Mouse (Mus musculus) midbrain, embryonic 15.5 days (tissue): ENCODE data around the gene Med12l. TPM values are rescaled to one million over a fixed set of nuclear protein-coding genes. Genes with fewer than 3 reads are reported as not detected.
A peak's percentile ranks its signal among the peaks of the same experiment; 100 is the strongest.

Experiments used
- ATAC-seq: fragments of 200-750 bp; cut with Nextera tagmentation; replicated peaks from 2 replicates; pipeline ENCODE4 v1.8.0; 2017; ENCODE audit warnings: moderate TSS enrichment
- H3K27ac ChIP-seq: fragments of 300-500 bp; sonication (generic); 2 replicates; pipeline ENCODE4 v1.5.1; 2015; ENCODE audit warnings: mild to moderate bottlenecking, inconsistent platforms
- H3K27me3 ChIP-seq: fragments of 300-500 bp; sonication (generic); replicated peaks from 2 replicates; pipeline ENCODE4 v1.6.1; 2015; ENCODE audit warnings: inconsistent platforms
- H3K36me3 ChIP-seq: fragments of 300-500 bp; sonication (generic); replicated peaks from 2 replicates; pipeline ENCODE4 v1.6.1; 2015; ENCODE audit warnings: inconsistent platforms
- H3K4me1 ChIP-seq: fragments of 300-500 bp; sonication (generic); 2 replicates; pipeline ENCODE4 v1.6.1; 2015; ENCODE audit warnings: inconsistent platforms
- H3K4me2 ChIP-seq: fragments of 300-500 bp; sonication (generic); 2 replicates; pipeline ENCODE4 v1.6.1; 2015; ENCODE audit warnings: inconsistent platforms, mild to moderate bottlenecking, moderate library complexity
- H3K4me3 ChIP-seq: fragments of 300-500 bp; sonication (generic); 2 replicates; pipeline ENCODE4 v1.5.1; 2015; ENCODE audit warnings: mild to moderate bottlenecking, inconsistent platforms
- H3K9ac ChIP-seq: fragments of 300-500 bp; sonication (generic); 2 replicates; pipeline ENCODE4 v1.6.1; 2015; ENCODE audit warnings: mild to moderate bottlenecking, inconsistent platforms
- H3K9me3 ChIP-seq: fragments of 300-500 bp; sonication (generic); 2 replicates; pipeline ENCODE4 v1.6.1; 2016; ENCODE audit warnings: inconsistent platforms
- WGBS: fragments of 180-500 bp; shearing (Covaris S2); methylation state at CpG from one replicate; pipeline ENCODE4 v1.1.7; 2015; ENCODE audit warnings: mixed read lengths; 5-methylcytosine and 5-hydroxymethylcytosine counted together
- polyA plus RNA-seq: library from polyadenylated mRNA; unstranded; fragments of >200 nt; fragmentation: Nextera tagmentation; extraction: Ambion mirVana; gene quantifications from 2 replicates; pipeline ENCODE4 v1.2.1, GENCODE M21; 2015

Med12l gene
- polyA plus RNA-seq, 1 experiment from 2014 or later, result 4.5 TPM

GRCm38 (mm10) chr3:59187336-59187735 is 181.7 kb downstream of the Med12l start:
- no peaks in the 10 kb centered on the region for H3K27me3 ChIP-seq
- WGBS, result 89% methylated on average over 4 of the region's 4 CpGs
- no peak for ATAC-seq
- no peak overlapping the region for H3K27ac ChIP-seq
- no peaks in the 10 kb centered on the region for H3K36me3 ChIP-seq
- no peaks in the 10 kb centered on the region for H3K9me3 ChIP-seq
- no peak overlapping the region for H3K9ac ChIP-seq
- no peak overlapping the region for H3K4me3 ChIP-seq
- no peaks in the 10 kb centered on the region for H3K4me1 ChIP-seq
- H3K4me2 ChIP-seq, result no peak overlapping the region

- H3K4me2 ChIP-seq, result no peak overlapping the region
- no peaks in the 10 kb centered on the region for H3K4me1 ChIP-seq
- no peaks in the 10 kb centered on the region for H3K27me3 ChIP-seq
- ATAC-seq, result no peak
- H3K36me3 ChIP-seq, result no peaks in the 10 kb centered on the region
- no peak overlapping the region for H3K4me3 ChIP-seq
- H3K9ac ChIP-seq, result no peak overlapping the region
- 96% methylated on average over 6 of the region's 6 CpGs for WGBS
- no peak overlapping the region for H3K27ac ChIP-seq
- no peaks in the 10 kb centered on the region for H3K9me3 ChIP-seq
These were observed 186.0 kb downstream of the Med12l start for GRCm38 (mm10) chr3:59191674-59192073.

GRCm38 (mm10) chr3:59194099-59194498 is 188.5 kb downstream of the Med12l start:
- H3K27ac ChIP-seq, result no peak overlapping the region
- no peak overlapping the region for H3K4me3 ChIP-seq
- no peaks in the 10 kb centered on the region for H3K9me3 ChIP-seq
- no peaks in the 10 kb centered on the region for H3K27me3 ChIP-seq
- H3K4me2 ChIP-seq, result no peak overlapping the region
- H3K36me3 ChIP-seq, result no peaks in the 10 kb centered on the region
- 89% methylated on average over 7 of the region's 7 CpGs for WGBS
- no peak for ATAC-seq
- H3K4me1 ChIP-seq, result no peaks in the 10 kb centered on the region
- H3K9ac ChIP-seq, result no peak overlapping the region

GRCm38 (mm10) chr3:59194938-59195337 is 189.3 kb downstream of the Med12l start, which contains the start of gene Gpr87:
Gpr87 (minus strand) TSS chr3:59195104.
- H3K9me3 ChIP-seq, result no peaks in the 10 kb centered on the region
- no peak within 1 kb of the TSS for H3K4me3 ChIP-seq
- no peak within 1 kb of the TSS for H3K27ac ChIP-seq
- WGBS, result 91% methylated on average over 7 of the region's 7 CpGs
- no peak for ATAC-seq
- no peak within 1 kb of the TSS for H3K4me2 ChIP-seq
- H3K36me3 ChIP-seq, result no peaks in the 10 kb centered on the region
- H3K4me1 ChIP-seq, result no peaks in the 10 kb centered on the region
- no peak within 1 kb of the TSS for H3K9ac ChIP-seq
- no peaks in the 10 kb centered on the region for H3K27me3 ChIP-seq

GRCm38 (mm10) chr3:59197329-59197948 is 191.8 kb downstream of the Med12l start:
- H3K9me3 ChIP-seq, result no peaks in the 10 kb centered on the region
- no peaks in the 10 kb centered on the region for H3K27me3 ChIP-seq
- H3K36me3 ChIP-seq, result no peaks in the 10 kb centered on the region
- H3K4me1 ChIP-seq, result no peaks in the 10 kb centered on the region
- WGBS, result 82% methylated on average over 4 of the region's 4 CpGs
- H3K4me2 ChIP-seq, result no peak overlapping the region
- ATAC-seq, result no peak
- H3K27ac ChIP-seq, result no peak overlapping the region
- no peak overlapping the region for H3K4me3 ChIP-seq
- no peak overlapping the region for H3K9ac ChIP-seq

- Histone ChIP-seq H3K27ac (no peak overlapping the region), H3K4me2 (no peak overlapping the region), H3K27me3 (no peaks in the 10 kb centered on the region), H3K4me1 (no peaks in the 10 kb centered on the region; the same call in 1 of the 2 replicates), H3K36me3 (no peaks in the 10 kb centered on the region), H3K9ac (no peak overlapping the region), H3K9me3 (no peaks in the 10 kb centered on the region), H3K4me3 (no peak overlapping the region)
- no peak for ATAC-seq
- WGBS, result 83% methylated on average over 8 of the region's 8 CpGs
These were observed 198.3 kb downstream of the Med12l start for GRCm38 (mm10) chr3:59203802-59204520.

- 87% methylated on average over 11 of the region's 11 CpGs for WGBS
- no peaks in the 10 kb centered on the region; the same call in 1 of the 2 replicates for H3K4me1 ChIP-seq
- H3K9me3 ChIP-seq, result no peaks in the 10 kb centered on the region
- no peak overlapping the region for H3K9ac ChIP-seq
- no peak overlapping the region for H3K27ac ChIP-seq
- H3K27me3 ChIP-seq, result no peaks in the 10 kb centered on the region
- no peaks in the 10 kb centered on the region for H3K36me3 ChIP-seq
- no peak overlapping the region for H3K4me3 ChIP-seq
- no peak overlapping the region for H3K4me2 ChIP-seq
- ATAC-seq, result no peak
These were observed 199.3 kb downstream of the Med12l start for GRCm38 (mm10) chr3:59204719-59205503.

GRCm38 (mm10) chr3:59205941-59206340 is 200.3 kb downstream of the Med12l start:
- no peak for ATAC-seq
- Histone ChIP-seq H3K4me2 (no peak overlapping the region), H3K36me3 (no peaks in the 10 kb centered on the region), H3K9me3 (no peaks in the 10 kb centered on the region), H3K27me3 (no peaks in the 10 kb centered on the region), H3K9ac (no peak overlapping the region), H3K4me1 (no peaks in the 10 kb centered on the region; the same call in 1 of the 2 replicates), H3K27ac (no peak overlapping the region), H3K4me3 (no peak overlapping the region)
- 83% methylated on average over 4 of the region's 4 CpGs for WGBS

- Histone ChIP-seq H3K4me3 (no peak overlapping the region), H3K9me3 (no peaks in the 10 kb centered on the region), H3K27ac (no peak overlapping the region), H3K36me3 (no peaks in the 10 kb centered on the region), H3K4me1 (no peaks in the 10 kb centered on the region; the same call in 1 of the 2 replicates), H3K27me3 (no peaks in the 10 kb centered on the region), H3K9ac (no peak overlapping the region), H3K4me2 (no peak overlapping the region)
- WGBS, result 68% methylated on average over 4 of the region's 4 CpGs
- ATAC-seq, result peak; percentile 81
These were observed 203.3 kb downstream of the Med12l start for GRCm38 (mm10) chr3:59208650-59209548.

- no peaks in the 10 kb centered on the region; the same call in 1 of the 2 replicates for H3K4me1 ChIP-seq
- H3K4me2 ChIP-seq, result no peak overlapping the region
- H3K9me3 ChIP-seq, result no peaks in the 10 kb centered on the region
- H3K4me3 ChIP-seq, result no peak overlapping the region
- H3K36me3 ChIP-seq, result no peaks in the 10 kb centered on the region
- H3K27me3 ChIP-seq, result no peaks in the 10 kb centered on the region
- ATAC-seq, result no peak
- WGBS, result 80% methylated on average over 8 of the region's 8 CpGs
- H3K27ac ChIP-seq, result no peak overlapping the region
- H3K9ac ChIP-seq, result no peak overlapping the region
These were observed 204.5 kb downstream of the Med12l start for GRCm38 (mm10) chr3:59210089-59210488.

GRCm38 (mm10) chr3:59210727-59211126 is 205.1 kb downstream of the Med12l start, which contains the start of gene P2ry13:
P2ry13 (minus strand) TSS chr3:59210882.
- 93% methylated on average over 6 of the region's 6 CpGs for WGBS
- H3K9me3 ChIP-seq, result no peaks in the 10 kb centered on the region

More at GRCm38 (mm10) chr3:59210727-59211126, 205.1 kb downstream of the Med12l start, which contains the start of gene P2ry13:
- no peak within 1 kb of the TSS for H3K4me2 ChIP-seq
- no peak within 1 kb of the TSS for H3K9ac ChIP-seq
- no peak within 1 kb of the TSS for H3K27ac ChIP-seq
- no peak for ATAC-seq
- H3K4me1 ChIP-seq, result no peaks in the 10 kb centered on the region; the same call in 1 of the 2 replicates
- H3K36me3 ChIP-seq, result no peaks in the 10 kb centered on the region
- no peaks in the 10 kb centered on the region for H3K27me3 ChIP-seq
- no peak within 1 kb of the TSS for H3K4me3 ChIP-seq
